Mouse (Mus musculus) testis, adult 2 months (tissue): Measurements from ENCODE around the gene Abhd16b.

ENCODE experiments used
- CTCF ChIP-seq: fragments of 200-500 bp; IDR thresholded peaks from 2 replicates; pipeline ENCODE4 v1.5.1; 2012; ENCODE audit warnings: low read depth, mild to moderate bottlenecking, inconsistent platforms, low read length, moderate library complexity; ENCODE audit not compliant: control insufficient read depth, insufficient read depth, insufficient replicate concordance
- POLR2A ChIP-seq: fragments of 200-500 bp; IDR thresholded peaks from 2 replicates; pipeline ENCODE4 v1.6.1; 2012; ENCODE audit warnings: low read depth, mild to moderate bottlenecking, inconsistent platforms, low read length, moderate library complexity; ENCODE audit not compliant: control insufficient read depth

GRCm38 (mm10) chr2:181522811-181523210, 29.8 kb downstream of the Abhd16b start:
- TF ChIP-seq CTCF (no peak), POLR2A (no peak)
